Mouse (Mus musculus): ENCODE results near the gene Nupl1. TPM values are rescaled to one million over a fixed set of nuclear protein-coding genes. Genes with fewer than 3 reads are reported as not detected.

Nupl1 gene
- polyA plus RNA-seq, 2 experiments = not detected

- Histone ChIP-seq H3K4me2 (replicated peaks; ENCODE audit: low read depth, low read length, severe bottlenecking) (no peak overlapping the region), H3K27me3 (ENCODE audit: control insufficient read depth, insufficient read depth, low read length) (no peaks in the 10 kb centered on the region), H3K9me3 (ENCODE audit: control insufficient read depth, low read length) (no peaks in the 10 kb centered on the region), H3K36me3 (ENCODE audit: control insufficient read depth, insufficient read depth, low read length) (peaks cover 63% of the 10 kb centered on the region), H3K4me3 (replicated peaks; ENCODE audit: low read length) (no peak overlapping the region), H3K9ac (ENCODE audit: low read depth, low read length, severe bottlenecking) (no peak overlapping the region), H3K4me1 (ENCODE audit: control insufficient read depth, insufficient read depth, low read length) (no peaks in the 10 kb centered on the region), H3K27ac (replicated peaks; ENCODE audit: low read depth, low read length) (no peak overlapping the region)
- no peak for ATAC-seq (ENCODE audit: low FRiP score, low read depth)
- TF ChIP-seq POLR2A (IDR thresholded peaks at IDR 0.05; ENCODE audit: borderline replicate concordance, extremely low read depth, insufficient read depth, insufficient read length) = no peak
- WGBS = 90% methylated on average over 3 of the region's 3 CpGs
- DNase-seq (ENCODE audit: low spot score) = no peak
Measured at GRCm38 (mm10) chr14:60238551-60238950, 12.7 kb downstream of the Nupl1 start.

GRCm38 (mm10) chr14:60219886-60220285 lies 31.3 kb downstream of the Nupl1 start:
- DNase-seq (ENCODE audit: low spot score) = no peak
- Histone ChIP-seq H3K27ac (replicated peaks; ENCODE audit: low read depth, low read length) (no peak overlapping the region), H3K4me1 (ENCODE audit: control insufficient read depth, insufficient read depth, low read length) (no peaks in the 10 kb centered on the region), H3K27me3 (ENCODE audit: control insufficient read depth, insufficient read depth, low read length) (no peaks in the 10 kb centered on the region), H3K4me3 (replicated peaks; ENCODE audit: low read length) (no peak overlapping the region), H3K4me2 (replicated peaks; ENCODE audit: low read depth, low read length, severe bottlenecking) (no peak overlapping the region), H3K36me3 (ENCODE audit: control insufficient read depth, insufficient read depth, low read length) (peaks cover 41% of the 10 kb centered on the region), H3K9me3 (ENCODE audit: control insufficient read depth, low read length) (no peaks in the 10 kb centered on the region), H3K9ac (ENCODE audit: low read depth, low read length, severe bottlenecking) (no peak overlapping the region)
- 94% methylated on average over 10 of the region's 10 CpGs for WGBS
- no peak for TF ChIP-seq POLR2A (IDR thresholded peaks at IDR 0.05; ENCODE audit: borderline replicate concordance, extremely low read depth, insufficient read depth, insufficient read length)
- ATAC-seq (ENCODE audit: low FRiP score, low read depth) = no peak

GRCm38 (mm10) chr14:60217616-60218015 lies 33.6 kb downstream of the Nupl1 start:
- Histone ChIP-seq H3K27ac (replicated peaks; ENCODE audit: low read depth, low read length) (no peak overlapping the region), H3K36me3 (ENCODE audit: control insufficient read depth, insufficient read depth, low read length) (peaks cover 41% of the 10 kb centered on the region), H3K9ac (ENCODE audit: low read depth, low read length, severe bottlenecking) (no peak overlapping the region), H3K27me3 (ENCODE audit: control insufficient read depth, insufficient read depth, low read length) (no peaks in the 10 kb centered on the region), H3K4me3 (replicated peaks; ENCODE audit: low read length) (no peak overlapping the region), H3K4me1 (ENCODE audit: control insufficient read depth, insufficient read depth, low read length) (no peaks in the 10 kb centered on the region), H3K4me2 (replicated peaks; ENCODE audit: low read depth, low read length, severe bottlenecking) (no peak overlapping the region), H3K9me3 (ENCODE audit: control insufficient read depth, low read length) (no peaks in the 10 kb centered on the region)
- no peak for TF ChIP-seq POLR2A (IDR thresholded peaks at IDR 0.05; ENCODE audit: borderline replicate concordance, extremely low read depth, insufficient read depth, insufficient read length)
- ATAC-seq (ENCODE audit: low FRiP score, low read depth) = no peak
- DNase-seq (ENCODE audit: low spot score) = no peak
- WGBS = 95% methylated on average over 4 of the region's 4 CpGs

- ATAC-seq (ENCODE audit: low FRiP score, low read depth) = no peak
- Histone ChIP-seq H3K4me2 (replicated peaks; ENCODE audit: low read depth, low read length, severe bottlenecking) (no peak overlapping the region), H3K9ac (ENCODE audit: low read depth, low read length, severe bottlenecking) (no peak overlapping the region), H3K36me3 (ENCODE audit: control insufficient read depth, insufficient read depth, low read length) (peaks cover 37% of the 10 kb centered on the region), H3K27ac (replicated peaks; ENCODE audit: low read depth, low read length) (no peak overlapping the region), H3K4me1 (ENCODE audit: control insufficient read depth, insufficient read depth, low read length) (no peaks in the 10 kb centered on the region), H3K9me3 (ENCODE audit: control insufficient read depth, low read length) (no peaks in the 10 kb centered on the region), H3K27me3 (ENCODE audit: control insufficient read depth, insufficient read depth, low read length) (no peaks in the 10 kb centered on the region), H3K4me3 (replicated peaks; ENCODE audit: low read length) (no peak overlapping the region)
- 81% methylated on average over 1 of the region's 1 CpGs for WGBS
- DNase-seq (ENCODE audit: low spot score) = no peak
- TF ChIP-seq POLR2A (IDR thresholded peaks at IDR 0.05; ENCODE audit: borderline replicate concordance, extremely low read depth, insufficient read depth, insufficient read length) = no peak
Measured at GRCm38 (mm10) chr14:60216125-60216524, 35.1 kb downstream of the Nupl1 start.

- H3K27me3 ChIP-seq (ENCODE audit: control insufficient read depth, insufficient read depth, low read length) = no peaks in the 10 kb centered on the region
- no peak overlapping the region for H3K27ac ChIP-seq (replicated peaks; ENCODE audit: low read depth, low read length)
- H3K9me3 ChIP-seq (ENCODE audit: control insufficient read depth, low read length) = no peaks in the 10 kb centered on the region
- peaks cover 29% of the 10 kb centered on the region for H3K36me3 ChIP-seq (ENCODE audit: control insufficient read depth, insufficient read depth, low read length)
- DNase-seq (ENCODE audit: low spot score) (no peak), ATAC-seq (ENCODE audit: low FRiP score, low read depth) (no peak)
- H3K9ac ChIP-seq (ENCODE audit: low read depth, low read length, severe bottlenecking) = no peak overlapping the region
- no peak overlapping the region for H3K4me3 ChIP-seq (replicated peaks; ENCODE audit: low read length)
- no peaks in the 10 kb centered on the region for H3K4me1 ChIP-seq (ENCODE audit: control insufficient read depth, insufficient read depth, low read length)
- TF ChIP-seq POLR2A (IDR thresholded peaks at IDR 0.05; ENCODE audit: borderline replicate concordance, extremely low read depth, insufficient read depth, insufficient read length) = no peak
- H3K4me2 ChIP-seq (replicated peaks; ENCODE audit: low read depth, low read length, severe bottlenecking) = no peak overlapping the region
- WGBS = 94% methylated on average over 3 of the region's 3 CpGs
Measured at GRCm38 (mm10) chr14:60215000-60215399, 36.2 kb downstream of the Nupl1 start.

GRCm38 (mm10) chr14:60214040-60214439 lies 37.2 kb downstream of the Nupl1 start:
- H3K36me3 ChIP-seq (ENCODE audit: control insufficient read depth, insufficient read depth, low read length) = peaks cover 20% of the 10 kb centered on the region
- no peaks in the 10 kb centered on the region for H3K9me3 ChIP-seq (ENCODE audit: control insufficient read depth, low read length)
- H3K27me3 ChIP-seq (ENCODE audit: control insufficient read depth, insufficient read depth, low read length) = no peaks in the 10 kb centered on the region
- DNase-seq (ENCODE audit: low spot score) (peak; percentile 16), ATAC-seq (ENCODE audit: low FRiP score, low read depth) (no peak)
- no peak overlapping the region for H3K27ac ChIP-seq (replicated peaks; ENCODE audit: low read depth, low read length)
- no peak for TF ChIP-seq POLR2A (IDR thresholded peaks at IDR 0.05; ENCODE audit: borderline replicate concordance, extremely low read depth, insufficient read depth, insufficient read length)
- no peak overlapping the region for H3K9ac ChIP-seq (ENCODE audit: low read depth, low read length, severe bottlenecking)
- no peak overlapping the region for H3K4me2 ChIP-seq (replicated peaks; ENCODE audit: low read depth, low read length, severe bottlenecking)
- H3K4me3 ChIP-seq (replicated peaks; ENCODE audit: low read length) = no peak overlapping the region
- H3K4me1 ChIP-seq (ENCODE audit: control insufficient read depth, insufficient read depth, low read length) = no peaks in the 10 kb centered on the region
- 50% methylated on average over 1 of the region's 1 CpGs for WGBS
